Mouse (Mus musculus) frontal cortex, adult 2 months (tissue): ENCODE data around the gene 4921536K21Rik. TPM values are rescaled to one million over a fixed set of nuclear protein-coding genes. Genes with fewer than 3 reads are reported as not detected.

Experiments
- DNase-seq, 2 experiments: peaks; one replicate each; pipeline ENCODE4 v3.0.0; 2022; ENCODE audit warnings: low spot score in 1 of 2; ENCODE audit errors: extremely low spot score in 1 of 2
- polyA plus RNA-seq: library from polyadenylated mRNA; depleted of rRNA; stranded (reverse); fragments of >200 nt; gene quantifications from 2 replicates; pipeline ENCODE4 v1.2.3, GENCODE M21; 2012; rRNA removed

The 4921536K21Rik gene
- polyA plus RNA-seq = 0.28 and 0.46 TPM in 2 replicates

DNA sequence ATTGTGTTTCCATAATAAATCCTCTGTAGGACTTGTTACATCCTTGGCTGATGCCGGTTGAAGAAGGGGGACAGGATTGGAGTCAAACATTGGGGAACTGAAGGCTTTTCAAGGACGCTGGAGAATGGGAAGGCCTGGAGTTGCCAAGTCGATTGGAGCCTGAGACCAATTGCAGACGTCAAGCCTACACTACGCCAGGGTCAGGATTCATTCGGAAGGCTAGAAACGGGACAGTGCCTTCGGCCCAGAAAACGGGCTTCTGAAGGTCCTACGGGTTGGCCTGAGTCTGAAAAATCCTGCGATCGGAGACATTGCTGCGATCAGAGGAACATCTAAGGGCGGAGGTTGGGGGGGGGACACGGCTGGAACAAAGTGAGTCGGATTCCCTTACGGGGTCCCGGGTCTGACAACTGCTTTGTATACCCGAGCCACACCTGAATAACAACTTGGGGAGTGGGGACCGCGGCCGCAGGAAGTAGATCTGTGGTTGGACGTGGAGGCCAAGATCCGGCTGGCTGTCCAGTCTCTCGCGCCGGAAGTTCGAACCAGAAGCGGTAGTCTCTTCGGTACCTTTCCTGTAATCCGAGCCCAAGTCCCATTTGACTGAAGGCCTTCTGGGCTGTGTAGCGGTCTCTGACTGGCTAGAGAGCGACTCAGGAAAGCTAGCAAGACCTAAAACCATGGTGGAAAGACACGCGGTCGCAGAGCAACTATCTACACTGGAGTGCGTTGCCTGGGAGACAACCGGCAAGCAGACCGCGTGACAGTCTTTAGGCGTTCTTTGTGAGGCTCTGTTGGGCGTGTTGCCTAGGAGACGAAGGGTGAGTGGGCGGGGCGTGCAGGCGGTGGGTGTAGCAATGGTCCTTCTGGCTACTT, at the start of gene 4921536K21Rik, which contains the start of gene Dusp18:
Gene 4921536K21Rik (minus strand): TSS at position 693 of the 876 bp plus-strand sequence.
Gene Dusp18 (plus strand): TSS at position 835 of the 876 bp plus-strand sequence.
- peak; percentile 95 to 98 for DNase-seq

DNA sequence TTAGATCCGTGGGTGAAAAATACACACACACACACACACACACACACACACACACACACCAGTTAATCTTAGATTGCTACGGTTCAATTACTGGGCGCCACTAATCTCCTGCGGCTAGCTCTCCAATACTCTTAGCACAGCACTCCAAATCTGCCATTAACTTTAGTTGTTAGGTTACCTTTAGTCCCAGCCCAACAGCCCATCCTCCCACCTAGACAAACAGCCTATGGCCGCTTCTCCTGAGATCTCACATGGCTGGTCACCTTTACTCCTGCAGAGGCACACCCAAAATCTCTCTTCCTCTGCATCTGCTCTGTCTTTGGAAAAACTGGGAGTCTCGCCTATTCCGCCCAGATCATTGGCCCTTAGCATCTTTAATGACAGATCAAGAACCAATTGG, 46.5 kb upstream of the 4921536K21Rik start:
- DNase-seq = no peak

DNA sequence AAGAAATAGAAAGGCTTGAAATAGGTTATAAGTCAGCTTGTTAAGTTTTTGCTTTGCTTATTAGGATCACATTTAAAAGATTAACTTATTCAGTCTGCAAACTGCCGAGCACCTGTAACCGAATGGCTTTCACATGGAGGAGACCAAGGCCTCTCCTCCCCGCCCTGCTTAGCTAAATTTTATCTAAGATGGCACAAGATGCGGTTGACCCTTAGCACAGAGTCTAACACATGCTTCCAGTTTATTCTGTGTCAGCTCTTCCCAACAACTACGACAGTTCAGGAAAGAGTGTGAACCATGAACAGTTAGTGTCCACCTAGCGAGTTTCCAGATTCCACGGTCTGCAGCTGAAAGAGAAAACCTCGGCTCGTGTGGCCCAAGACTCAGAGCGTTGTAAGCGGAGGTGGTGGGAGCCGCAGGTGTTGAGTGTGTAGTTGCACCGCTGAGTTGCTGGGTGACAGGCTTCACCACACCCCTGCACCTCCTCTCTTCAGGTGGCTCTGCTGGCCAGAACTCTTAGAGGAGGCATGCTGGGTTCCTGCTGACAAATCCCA, 42.5 kb upstream of the 4921536K21Rik start:
- DNase-seq = no peak

DNA sequence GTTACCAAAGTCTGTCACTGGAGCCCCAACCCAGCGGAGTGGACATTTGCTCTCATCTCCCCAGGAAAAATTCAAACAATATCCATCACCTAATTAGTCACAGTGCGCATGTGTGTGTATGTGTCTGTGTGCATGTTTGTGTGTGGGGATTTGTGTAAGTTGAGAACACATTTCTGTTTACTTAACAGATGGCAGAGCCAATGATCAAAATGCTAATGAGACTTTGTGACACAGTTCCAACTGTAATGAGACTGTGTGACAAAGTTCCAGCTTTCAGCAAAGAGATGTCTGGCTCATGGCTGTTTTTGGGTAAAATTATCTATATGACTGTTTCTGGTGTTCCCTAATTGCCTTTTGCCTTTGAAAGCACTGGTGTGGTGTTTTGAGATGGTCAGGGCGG, 41.4 kb upstream of the 4921536K21Rik start:
- no peak for DNase-seq

DNA sequence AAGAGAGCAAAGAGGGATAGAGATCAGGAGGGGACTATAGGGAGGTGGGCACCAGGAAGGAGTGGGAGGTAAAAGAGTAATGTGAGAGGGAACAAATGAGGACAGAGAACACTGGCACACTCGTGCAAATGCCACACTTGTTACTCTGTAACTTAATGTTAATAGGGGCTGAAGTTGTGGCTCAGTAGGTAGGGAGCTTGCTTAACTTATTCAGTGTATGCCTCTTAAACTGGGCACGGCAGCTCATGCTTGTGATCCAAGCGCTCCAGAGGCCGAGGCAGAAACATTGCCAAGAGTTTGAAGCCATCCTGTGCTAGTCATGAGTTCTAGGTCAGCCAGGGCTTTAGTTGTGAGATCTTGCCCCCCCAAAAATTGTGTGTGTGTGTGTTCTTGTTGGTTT, 40.2 kb upstream of the 4921536K21Rik start:
- DNase-seq = no peak

DNA sequence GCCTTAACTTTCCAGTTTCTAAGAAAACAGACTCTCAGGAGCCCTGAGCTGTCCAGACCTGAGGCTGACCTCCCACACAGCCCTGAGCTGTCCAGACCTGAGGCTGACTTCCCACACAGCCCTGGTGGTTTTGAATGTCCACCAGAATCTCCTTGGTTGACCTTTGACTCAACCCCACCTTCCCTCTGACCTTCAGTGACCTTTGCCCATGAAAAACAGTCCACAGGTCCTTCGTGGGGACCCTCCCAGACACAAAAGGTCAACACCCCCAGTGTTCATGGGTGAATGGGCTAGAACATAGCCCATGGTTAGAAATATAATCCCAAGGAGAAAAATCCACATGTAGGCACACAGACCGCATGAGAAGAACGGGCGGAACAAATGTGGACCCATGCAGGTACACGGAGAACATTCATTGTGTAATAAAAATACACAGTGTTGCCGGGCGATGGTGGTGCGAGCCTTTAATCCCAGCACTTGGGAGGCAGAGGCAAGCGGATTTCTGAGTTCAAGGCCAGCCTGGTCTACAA, 38.9 kb upstream of the 4921536K21Rik start:
- no peak for DNase-seq

DNA sequence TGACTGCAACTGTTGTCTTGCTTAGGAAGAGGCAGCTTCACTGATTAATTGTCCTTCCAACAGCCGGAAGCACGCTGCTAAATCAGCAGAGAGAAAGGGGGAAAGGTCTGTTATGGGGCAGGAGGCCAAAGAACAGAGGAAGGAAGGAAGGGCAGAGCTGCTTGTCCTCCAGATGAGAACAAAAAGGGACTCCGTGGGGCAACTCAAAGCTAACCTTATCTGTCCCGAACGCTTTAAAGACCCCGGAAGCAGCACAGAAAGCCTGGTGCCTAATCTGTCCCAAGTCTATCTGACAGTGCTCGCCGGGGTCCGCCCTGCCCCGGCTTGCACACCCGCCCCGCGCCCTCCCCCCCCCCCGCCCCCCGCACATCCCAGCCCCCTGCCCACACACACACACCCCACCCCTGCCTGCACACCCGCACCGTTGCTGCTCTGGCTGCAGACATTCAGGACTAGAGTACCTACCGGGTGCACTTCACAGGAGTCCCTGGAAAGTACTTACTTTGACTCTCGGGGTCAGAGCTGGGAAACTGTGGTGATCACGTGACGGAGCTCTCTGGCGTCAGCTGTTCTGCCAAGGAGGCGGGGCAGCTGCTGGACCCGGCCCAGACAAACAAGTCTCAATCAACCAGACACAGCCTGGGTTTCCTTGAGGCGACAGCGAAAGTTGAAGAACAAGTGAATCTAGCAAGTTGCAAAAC, 36.8 kb upstream of the 4921536K21Rik start, which contains the start of gene Tcn2:
Gene Tcn2 (minus strand): TSS at position 649 of the 701 bp plus-strand sequence.
- peak in 1 of 2 experiments; percentile 66 for DNase-seq

DNA sequence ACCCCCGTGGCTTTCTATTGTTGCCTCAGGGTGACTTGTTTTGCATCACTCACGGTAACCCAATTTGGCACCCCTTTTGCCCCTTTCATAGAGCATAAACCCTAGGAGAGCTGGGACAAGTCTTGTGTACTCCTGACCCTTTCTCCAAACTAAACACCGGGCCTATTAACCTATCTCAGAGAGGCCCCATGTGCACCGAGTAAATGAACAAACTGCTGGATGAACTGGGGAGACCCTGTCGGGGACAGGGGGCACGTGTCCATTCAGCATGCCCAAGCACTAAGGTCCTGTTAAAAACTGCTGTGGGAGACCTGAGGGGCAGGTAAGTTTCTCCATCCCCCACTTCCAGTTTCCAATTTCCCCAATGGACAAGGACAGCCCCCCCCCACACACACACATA, 36.0 kb upstream of the 4921536K21Rik start:
- DNase-seq = no peak

DNA sequence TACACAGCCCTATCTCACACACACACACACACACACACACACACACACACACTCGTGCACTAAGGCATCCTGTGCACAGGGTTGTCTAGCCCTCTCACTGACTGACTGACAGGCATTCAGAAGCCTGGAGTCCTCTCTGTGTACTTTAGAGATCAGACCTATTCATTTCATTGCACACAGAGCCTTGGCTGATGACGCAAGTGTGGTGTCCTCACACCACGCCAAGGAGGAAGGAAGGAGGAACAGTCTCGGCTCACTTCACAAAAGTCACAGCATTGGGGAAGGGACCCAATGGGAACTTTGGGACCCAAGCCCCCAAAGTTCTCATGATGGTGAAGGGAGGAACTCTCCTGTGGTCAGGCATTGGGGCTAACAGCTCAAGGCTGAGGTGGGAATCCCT, 35.1 kb upstream of the 4921536K21Rik start:
- no peak for DNase-seq

DNA sequence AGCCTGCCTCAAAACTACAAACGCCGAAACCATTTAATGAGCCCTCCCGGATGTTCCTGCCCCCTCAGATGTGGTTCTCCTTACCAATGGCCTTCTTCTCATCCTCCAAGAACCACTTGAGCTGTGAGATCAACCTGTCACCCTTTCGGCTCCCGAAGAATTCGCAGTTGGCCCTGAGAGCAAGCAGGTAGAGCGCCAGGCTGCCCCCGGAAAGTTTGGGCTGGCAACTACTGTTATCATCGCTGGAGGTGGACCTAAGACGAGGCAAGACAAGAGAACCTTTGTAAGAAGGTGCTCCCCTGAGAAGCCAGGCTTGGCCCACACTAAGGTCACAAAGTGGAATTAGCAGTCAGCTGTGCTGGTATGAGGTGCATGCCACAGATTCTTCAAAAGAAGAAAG, 31.0 kb upstream of the 4921536K21Rik start:
- DNase-seq = no peak

DNA sequence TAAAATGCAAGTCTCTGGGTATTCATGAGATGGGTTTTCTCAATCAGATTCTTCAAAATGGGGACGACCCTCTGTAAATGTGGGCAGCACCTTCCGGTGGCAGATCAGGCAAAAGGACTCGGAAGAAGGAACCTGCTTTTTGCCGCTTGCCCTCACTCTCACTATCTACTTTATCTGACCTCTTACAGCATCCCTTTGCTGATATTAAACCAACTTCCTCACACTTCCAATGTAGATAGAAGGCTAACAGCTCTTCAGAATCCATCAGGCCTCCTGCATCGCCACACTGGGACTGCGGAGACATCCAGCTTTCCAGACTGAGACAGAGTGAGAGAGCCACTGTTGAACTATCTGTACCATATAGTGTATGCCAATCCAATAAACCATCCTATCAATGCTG, 27.8 kb upstream of the 4921536K21Rik start:
- no peak for DNase-seq

DNA sequence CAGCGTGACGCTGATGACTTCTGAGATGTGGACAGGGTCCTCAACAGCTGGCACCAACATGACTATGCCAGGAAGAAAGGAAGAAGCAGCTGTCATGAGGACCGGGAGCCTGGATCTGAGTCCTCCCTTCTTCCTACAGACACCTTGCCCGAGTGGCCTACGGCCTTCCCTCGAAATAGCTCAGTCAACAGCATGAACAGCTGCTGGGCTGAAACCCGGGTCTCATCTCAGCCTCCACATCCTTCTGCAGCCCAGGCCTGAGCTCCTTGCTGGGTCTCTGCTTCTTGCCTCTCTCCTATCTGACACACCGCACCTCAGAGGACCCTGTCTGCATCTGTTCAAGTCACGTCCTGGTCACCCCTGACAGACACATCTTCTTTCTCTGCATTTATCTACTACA, 27.2 kb upstream of the 4921536K21Rik start:
- DNase-seq = no peak

DNA sequence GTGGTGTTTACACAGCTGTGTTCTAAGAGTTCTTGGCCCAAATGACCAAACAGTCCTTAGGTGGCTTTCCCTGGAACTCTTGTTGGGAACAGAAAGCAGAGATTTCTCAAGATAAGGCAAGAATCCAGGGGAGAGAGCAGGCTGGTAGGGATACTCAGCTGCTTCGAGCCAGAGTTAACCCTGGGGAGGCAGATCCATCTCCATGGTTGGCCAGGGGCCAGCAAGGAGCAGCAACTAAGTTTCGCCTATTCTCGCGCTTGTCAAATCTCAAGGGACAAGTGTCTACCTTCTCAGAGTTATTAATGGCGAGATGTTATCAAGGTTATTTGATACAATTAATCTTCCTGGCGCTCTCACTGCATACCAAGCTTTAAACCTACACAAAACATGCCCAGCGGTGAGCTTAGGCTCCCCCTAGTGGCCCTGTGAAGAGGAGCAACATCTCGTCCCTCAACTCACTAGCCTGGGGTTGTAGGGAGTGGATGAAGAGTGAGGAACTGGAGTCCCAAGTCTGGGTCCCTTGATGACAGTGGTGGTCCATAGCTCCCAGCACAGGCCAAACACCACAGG, 26.5 kb upstream of the 4921536K21Rik start:
- DNase-seq = peak in 1 of 2 experiments; percentile 81

DNA sequence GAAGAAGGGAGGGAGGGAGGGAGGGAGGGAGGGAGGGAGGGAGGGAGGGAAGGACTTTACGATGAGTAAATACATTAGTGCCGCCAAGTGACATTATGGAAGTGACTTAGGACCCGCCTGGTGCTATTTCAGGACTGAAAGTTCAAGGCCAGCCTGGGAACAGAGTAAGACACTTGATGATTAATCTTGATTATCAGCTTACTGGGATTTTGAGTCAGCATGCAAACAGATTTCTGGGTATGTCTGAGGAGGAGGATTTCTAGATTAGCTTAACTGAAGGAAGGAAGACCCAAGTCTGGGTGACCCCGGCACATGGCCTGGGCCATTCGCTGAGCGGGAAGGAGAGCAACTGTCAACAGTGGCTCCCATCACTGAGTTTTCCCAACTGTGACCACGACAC, 25.6 kb upstream of the 4921536K21Rik start:
- no peak for DNase-seq

DNA sequence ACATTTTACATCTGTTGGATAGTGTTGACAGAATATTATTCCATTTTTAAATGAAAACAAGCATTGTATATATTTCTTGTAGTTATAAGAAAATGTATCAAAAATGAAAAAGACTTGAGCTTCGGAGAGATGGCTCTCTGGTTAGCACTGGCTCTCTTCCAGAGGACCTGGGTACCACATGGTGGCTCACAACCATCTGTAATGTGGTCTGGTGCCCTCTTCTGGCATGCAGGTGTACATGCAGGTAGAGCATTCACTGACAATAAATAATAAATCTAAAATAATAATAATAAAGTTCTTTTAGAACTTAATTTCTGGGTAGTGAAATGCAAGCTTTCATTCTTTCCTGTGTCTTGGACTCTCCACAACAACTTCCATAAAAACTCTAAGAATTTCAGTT, 23.8 kb upstream of the 4921536K21Rik start:
- no peak for DNase-seq

DNA sequence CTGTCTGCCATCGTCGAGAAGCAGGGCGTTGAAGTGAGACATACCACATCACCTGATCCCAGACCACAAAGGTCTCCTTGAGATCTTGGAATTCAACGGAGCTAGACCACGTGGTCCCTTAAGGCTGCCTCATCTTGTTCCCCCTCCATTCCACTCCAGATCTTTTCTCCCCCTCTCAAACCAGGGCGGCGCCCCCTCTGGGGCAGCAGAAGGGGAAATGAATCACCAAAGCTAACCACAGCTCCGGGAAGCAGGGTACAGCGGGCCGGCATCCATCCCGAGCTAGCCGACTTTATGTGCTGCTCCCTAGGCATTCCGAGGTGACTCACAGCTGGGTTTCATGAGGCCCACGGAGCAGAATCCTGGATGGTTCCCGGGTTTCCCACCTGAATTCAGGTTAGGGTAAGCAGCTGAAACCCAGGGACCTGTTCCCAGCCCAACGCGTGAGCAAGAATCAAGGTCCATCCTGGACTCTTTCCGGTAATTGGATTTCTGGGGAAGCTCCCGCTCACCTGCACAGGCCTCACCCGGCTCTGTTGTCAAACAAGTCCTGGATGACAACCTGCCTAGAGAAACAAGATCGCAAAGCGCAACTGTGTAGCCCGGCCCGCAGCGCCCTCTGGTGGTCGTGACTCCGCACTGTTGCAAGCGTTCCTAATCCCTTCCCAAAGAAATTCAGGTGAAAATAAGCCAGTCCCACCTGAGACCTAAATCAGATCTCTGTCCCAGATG, 19.4 kb upstream of the 4921536K21Rik start, which contains the start of gene Slc35e4:
Gene Slc35e4 (minus strand): TSS at position 556 of the 732 bp plus-strand sequence.
- DNase-seq = peak; percentile 49 to 89

DNA sequence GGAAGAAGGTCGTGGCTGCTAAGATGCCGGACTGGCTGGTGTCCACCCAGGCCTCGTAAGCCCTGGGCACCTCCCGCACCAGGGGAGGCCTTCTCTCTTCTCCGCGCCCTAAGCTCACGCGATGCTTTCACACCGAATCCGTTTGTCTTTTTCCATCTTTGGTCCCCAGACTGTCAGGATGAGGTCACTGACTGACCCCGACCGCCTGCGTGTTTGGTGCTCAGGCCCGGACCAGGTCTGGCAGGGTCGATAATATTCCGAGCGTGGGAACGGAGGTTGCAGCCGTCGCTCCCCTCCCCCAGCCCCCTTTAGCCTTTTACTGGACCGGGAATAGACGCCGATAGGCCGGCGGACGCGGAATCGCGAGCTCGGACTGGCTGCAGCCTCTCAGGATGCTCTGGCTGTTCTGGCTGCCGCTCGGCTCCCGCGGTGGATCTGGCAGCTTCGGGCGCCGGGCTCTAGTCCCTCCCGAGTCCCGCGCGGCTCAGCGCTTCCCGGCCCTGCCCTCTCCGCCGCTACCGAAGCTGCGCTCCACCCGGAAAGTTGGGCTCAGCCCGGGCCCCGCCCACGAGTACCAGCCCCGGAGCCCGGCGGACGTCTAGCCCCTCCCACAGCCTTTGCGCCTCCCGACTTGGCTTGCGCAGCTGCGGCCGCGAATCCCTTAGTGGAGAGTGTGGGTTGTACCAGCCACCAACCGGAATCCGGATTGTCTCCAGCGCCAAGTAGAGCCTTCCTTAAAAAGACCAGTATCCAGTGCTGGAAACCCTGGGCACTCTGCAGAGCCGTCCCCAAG, 18.6 kb upstream of the 4921536K21Rik start:
- DNase-seq = peak; percentile 91 to 95

DNA sequence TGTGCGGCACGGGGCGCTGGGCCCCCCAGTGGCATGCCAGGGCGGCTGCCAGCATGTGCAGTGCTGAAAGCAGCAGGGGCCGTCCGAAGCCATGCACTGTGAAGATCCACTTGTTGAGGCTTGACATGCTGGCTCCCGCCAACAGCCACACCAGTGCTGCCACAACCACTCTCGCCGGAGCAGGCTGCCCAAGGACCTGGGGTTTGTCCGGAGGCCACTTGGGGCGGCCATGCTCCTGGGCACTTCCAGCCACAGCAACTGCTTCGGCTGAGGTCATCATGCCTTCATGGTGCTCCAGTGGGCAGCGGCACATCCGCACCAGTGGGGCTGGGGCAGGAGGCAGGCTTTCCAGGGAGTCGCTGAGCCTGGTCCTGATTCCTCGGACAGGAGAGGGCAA, 18.0 kb upstream of the 4921536K21Rik start:
- no peak for DNase-seq
